Mouse (Mus musculus) spleen, postnatal 14 days (tissue): ENCODE data around the gene Slco3a1.

Experiments used
- DNase-seq, 2 experiments: peaks; one replicate each; pipeline ENCODE4 v3.0.0; 2021 to 2022; ENCODE audit warnings: low spot score in 2 of 2

Slco3a1 gene

GRCm38 (mm10) chr7:74554608-74555311 lies at the start of gene Slco3a1:
Gene Slco3a1 (minus strand): TSS chr7:74554780.
- DNase-seq, result peak; percentile 22 to 29

- no peak for DNase-seq
These were observed 46.4 kb upstream of the Slco3a1 start for GRCm38 (mm10) chr7:74600996-74601395.

GRCm38 (mm10) chr7:74579411-74579810 lies 24.8 kb upstream of the Slco3a1 start:
- no peak for DNase-seq

- no peak for DNase-seq
These were observed 21.1 kb upstream of the Slco3a1 start for GRCm38 (mm10) chr7:74575678-74576077.

GRCm38 (mm10) chr7:74555416-74555815 lies 836 bp upstream of the Slco3a1 start:
- DNase-seq, result no peak

GRCm38 (mm10) chr7:74554041-74554561 lies 479 bp downstream of the Slco3a1 start:
- DNase-seq, result peak in 1 of 2 experiments; percentile 13

GRCm38 (mm10) chr7:74553111-74553650 lies 1.4 kb downstream of the Slco3a1 start:
- DNase-seq, result no peak

GRCm38 (mm10) chr7:74552546-74552945 lies 2.0 kb downstream of the Slco3a1 start:
- no peak for DNase-seq

- no peak for DNase-seq
These were observed 2.6 kb downstream of the Slco3a1 start for GRCm38 (mm10) chr7:74552000-74552358.

- no peak for DNase-seq
These were observed 3.1 kb downstream of the Slco3a1 start for GRCm38 (mm10) chr7:74551338-74551999.

- DNase-seq, result no peak
These were observed 4.9 kb downstream of the Slco3a1 start for GRCm38 (mm10) chr7:74549686-74550085.

- no peak for DNase-seq
These were observed 5.5 kb downstream of the Slco3a1 start for GRCm38 (mm10) chr7:74549013-74549582.

- DNase-seq, result no peak
These were observed 7.9 kb downstream of the Slco3a1 start for GRCm38 (mm10) chr7:74546691-74547090.

- DNase-seq, result no peak
These were observed 9.0 kb downstream of the Slco3a1 start for GRCm38 (mm10) chr7:74545498-74545990.

- DNase-seq, result no peak
These were observed 10.3 kb downstream of the Slco3a1 start for GRCm38 (mm10) chr7:74544306-74544705.

- DNase-seq, result no peak
These were observed 12.6 kb downstream of the Slco3a1 start for GRCm38 (mm10) chr7:74541958-74542357.

- no peak for DNase-seq
These were observed 13.5 kb downstream of the Slco3a1 start for GRCm38 (mm10) chr7:74540933-74541725.

GRCm38 (mm10) chr7:74536186-74536585 lies 18.4 kb downstream of the Slco3a1 start:
- DNase-seq, result no peak

GRCm38 (mm10) chr7:74531468-74532097 lies 23.0 kb downstream of the Slco3a1 start:
- no peak for DNase-seq

GRCm38 (mm10) chr7:74529877-74530276 lies 24.7 kb downstream of the Slco3a1 start:
- no peak for DNase-seq

- no peak for DNase-seq
These were observed 25.3 kb downstream of the Slco3a1 start for GRCm38 (mm10) chr7:74529183-74529757.
